Mouse (Mus musculus) heart, postnatal 0 days (tissue): ENCODE data around the gene Gas8.

Source experiments
- CTCF ChIP-seq: IDR thresholded peaks from 2 replicates; pipeline ENCODE4 v1.5.1; 2016; ENCODE audit warnings: antibody characterized with exemption, control low read depth, low read depth
- EP300 ChIP-seq: IDR thresholded peaks from 2 replicates; pipeline ENCODE4 v1.6.1; 2016; ENCODE audit warnings: antibody characterized with exemption, low read depth

DNA sequence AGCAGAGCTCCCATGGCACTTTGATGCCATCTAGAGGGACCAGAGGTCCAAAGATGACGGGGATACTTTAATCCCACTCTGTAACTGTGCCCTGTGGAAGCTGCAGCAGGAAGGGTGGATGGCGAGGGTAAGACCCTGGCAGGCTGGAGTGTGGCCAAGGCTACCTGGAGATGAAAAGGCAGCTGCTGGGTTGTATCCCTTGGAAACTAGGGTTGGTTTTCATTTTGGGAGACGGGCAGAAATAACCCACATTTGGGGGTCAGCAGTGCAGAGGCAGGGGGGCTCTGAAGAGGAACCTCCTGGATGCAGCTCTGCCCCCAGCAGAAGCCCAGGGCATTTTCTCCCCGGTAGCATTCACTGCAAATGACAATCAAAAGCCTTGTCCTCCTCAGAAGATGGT is 13.4 kb upstream of the Gas8 start:
- TF ChIP-seq CTCF (no peak), EP300 (no peak)
